Mouse (Mus musculus) lung, embryonic 15.5 days (tissue): Measurements from ENCODE around the gene Dnase1l1. TPM values are rescaled to one million over a fixed set of nuclear protein-coding genes. Genes with fewer than 3 reads are reported as not detected.

Source experiments
- ATAC-seq: fragments of 200-750 bp; cut with Nextera tagmentation; 2 replicates; pipeline ENCODE4 v1.8.0; 2017; ENCODE audit warnings: moderate number of reproducible peaks, borderline replicate concordance; ENCODE audit not compliant: low FRiP score, low TSS enrichment; ENCODE audit errors: extremely low read depth
- H3K27ac ChIP-seq: fragments of 300-500 bp; sonication (generic); 2 replicates; pipeline ENCODE4 v1.5.1; 2015; ENCODE audit warnings: moderate library complexity, mild to moderate bottlenecking, inconsistent platforms
- H3K27me3 ChIP-seq: fragments of 300-500 bp; sonication (generic); 2 replicates; pipeline ENCODE4 v1.6.1; 2015; ENCODE audit warnings: inconsistent platforms
- H3K36me3 ChIP-seq: fragments of 300-500 bp; sonication (generic); 2 replicates; pipeline ENCODE4 v1.6.1; 2015; ENCODE audit warnings: inconsistent platforms
- H3K4me1 ChIP-seq: fragments of 300-500 bp; sonication (generic); 2 replicates; pipeline ENCODE4 v1.6.1; 2015; ENCODE audit warnings: inconsistent platforms
- H3K4me2 ChIP-seq: fragments of 300-500 bp; sonication (generic); 2 replicates; pipeline ENCODE4 v1.6.1; 2015; ENCODE audit warnings: inconsistent platforms, mild to moderate bottlenecking, moderate library complexity
- H3K4me3 ChIP-seq: fragments of 300-500 bp; sonication (generic); 2 replicates; pipeline ENCODE4 v1.5.1; 2015; ENCODE audit warnings: mild to moderate bottlenecking, inconsistent platforms
- H3K9ac ChIP-seq: fragments of 300-500 bp; sonication (generic); 2 replicates; pipeline ENCODE4 v1.6.1; 2015; ENCODE audit warnings: inconsistent platforms
- H3K9me3 ChIP-seq: fragments of 300-500 bp; sonication (generic); 2 replicates; pipeline ENCODE4 v1.6.1; 2016; ENCODE audit warnings: inconsistent platforms
- WGBS: fragments of 180-500 bp; shearing (Covaris S2); methylation state at CpG from one replicate; pipeline ENCODE4 v1.1.7; 2015; 5-methylcytosine and 5-hydroxymethylcytosine counted together
- polyA plus RNA-seq: library from polyadenylated mRNA; unstranded; fragments of >200 nt; fragmentation: Nextera tagmentation; extraction: Ambion mirVana; gene quantifications from 2 replicates; pipeline ENCODE4 v1.2.1, GENCODE M21; 2015

Dnase1l1 gene
- polyA plus RNA-seq, 1 experiment from 2014 or later: 15.8 TPM

DNA sequence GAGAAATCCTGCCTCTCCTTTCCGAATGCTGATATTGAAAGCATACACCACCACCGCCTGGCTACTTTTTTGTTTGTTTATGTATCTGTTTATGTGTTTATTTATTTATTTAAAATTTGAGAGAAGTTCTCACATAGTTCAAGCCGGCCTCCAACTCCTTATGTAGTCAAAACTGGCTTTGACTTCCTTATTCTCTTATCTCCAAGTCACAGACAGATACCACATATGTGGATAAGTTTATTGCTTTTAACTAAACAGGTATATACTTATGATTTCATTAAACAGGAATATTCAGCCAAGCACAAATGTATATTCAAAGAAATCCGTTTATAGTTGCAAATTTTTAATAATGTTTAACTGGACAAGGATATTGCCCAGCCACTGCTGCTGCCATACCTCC, 11.3 kb upstream of the Dnase1l1 start:
- H3K4me3 ChIP-seq: no peak overlapping the region
- H3K9ac ChIP-seq: no peak overlapping the region
- no peaks in the 10 kb centered on the region for H3K27me3 ChIP-seq
- no peak overlapping the region for H3K4me2 ChIP-seq
- H3K9me3 ChIP-seq: no peaks in the 10 kb centered on the region
- H3K27ac ChIP-seq: no peak overlapping the region
- H3K4me1 ChIP-seq: no peaks in the 10 kb centered on the region
- H3K36me3 ChIP-seq: no peaks in the 10 kb centered on the region
- WGBS: 66% methylated on average over 4 of the region's 4 CpGs
- no peak for ATAC-seq

GRCm38 (mm10) chrX:74283092-74283437, 928 bp upstream of the Dnase1l1 start:
- Histone ChIP-seq H3K27ac (peak overlapping the region; percentile 92), H3K9me3 (no peaks in the 10 kb centered on the region), H3K4me2 (peak overlapping the region; percentile 74), H3K27me3 (no peaks in the 10 kb centered on the region), H3K9ac (peak overlapping the region; percentile 64), H3K4me3 (peak overlapping the region; percentile 57), H3K36me3 (no peaks in the 10 kb centered on the region), H3K4me1 (0 out of 2 replicates have a peak, but pooled peaks cover 7% of the 10 kb centered on the region)
- ATAC-seq: no peak; the same call in none of the 2 replicates
- 37% methylated on average over 5 of the region's 5 CpGs for WGBS

- 0 out of 2 replicates have a peak, but pooled peaks cover 7% of the 10 kb centered on the region for H3K4me1 ChIP-seq
- H3K4me3 ChIP-seq: peak overlapping the region; percentile 57
- peak overlapping the region; percentile 92 for H3K27ac ChIP-seq
- H3K36me3 ChIP-seq: no peaks in the 10 kb centered on the region
- H3K27me3 ChIP-seq: no peaks in the 10 kb centered on the region
- peak overlapping the region; percentile 64 for H3K9ac ChIP-seq
- no peaks in the 10 kb centered on the region for H3K9me3 ChIP-seq
- ATAC-seq: peak; percentile 68
- H3K4me2 ChIP-seq: peak overlapping the region; percentile 74
- WGBS: 18% methylated on average over 39 of the region's 39 CpGs
These were observed 406 bp upstream of the Dnase1l1 start for GRCm38 (mm10) chrX:74282395-74283091.

DNA sequence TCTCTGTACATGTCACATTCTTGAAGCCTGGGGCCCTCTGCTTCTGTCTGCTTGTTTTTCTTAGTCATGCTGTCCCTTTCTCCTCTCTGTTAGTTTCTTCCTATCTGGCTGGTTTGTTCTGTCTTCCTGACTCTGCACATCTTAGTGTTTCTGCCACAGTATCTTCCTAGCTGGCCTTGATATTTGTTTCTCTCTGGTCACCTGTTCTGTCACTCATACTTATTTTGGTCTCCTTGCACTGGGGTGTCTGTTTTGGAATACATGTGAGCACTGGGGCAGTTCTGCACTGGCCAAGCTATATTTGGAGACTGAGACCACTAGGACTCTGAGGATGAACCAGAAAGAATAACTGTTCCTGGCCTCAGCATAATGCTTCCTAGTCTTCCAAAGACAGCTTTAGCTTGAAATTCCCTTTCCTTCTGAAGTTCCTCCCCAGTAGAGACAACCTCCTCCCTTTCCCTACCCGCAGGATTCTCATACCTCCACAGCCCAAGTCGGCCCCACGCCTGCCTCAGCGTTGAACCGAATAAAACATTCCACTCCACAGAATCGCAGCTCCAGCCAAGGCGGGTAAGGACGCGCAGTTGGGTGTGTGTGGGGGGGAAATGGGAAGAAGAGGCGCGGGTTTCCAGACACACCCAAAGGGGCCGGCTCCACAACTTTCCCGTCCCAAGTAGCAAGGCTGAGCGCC, 951 bp downstream of the Dnase1l1 start:
- Histone ChIP-seq H3K9me3 (no peaks in the 10 kb centered on the region), H3K4me3 (peak overlapping the region; percentile 57), H3K36me3 (no peaks in the 10 kb centered on the region), H3K27me3 (no peaks in the 10 kb centered on the region), H3K4me1 (0 out of 2 replicates have a peak, but pooled peaks cover 7% of the 10 kb centered on the region), H3K9ac (peak overlapping the region; percentile 49), H3K4me2 (peak overlapping the region; percentile 74), H3K27ac (peak overlapping the region; percentile 92)
- ATAC-seq: no peak
- WGBS: 9% methylated on average over 14 of the region's 14 CpGs

GRCm38 (mm10) chrX:74277916-74278315, 4.2 kb downstream of the Dnase1l1 start:
- Histone ChIP-seq H3K4me3 (no peak overlapping the region), H3K27ac (no peak overlapping the region), H3K4me1 (no peaks in the 10 kb centered on the region), H3K9ac (no peak overlapping the region), H3K36me3 (no peaks in the 10 kb centered on the region), H3K9me3 (no peaks in the 10 kb centered on the region), H3K27me3 (no peaks in the 10 kb centered on the region), H3K4me2 (no peak overlapping the region)
- WGBS: 75% methylated on average over 8 of the region's 8 CpGs
- no peak for ATAC-seq

DNA sequence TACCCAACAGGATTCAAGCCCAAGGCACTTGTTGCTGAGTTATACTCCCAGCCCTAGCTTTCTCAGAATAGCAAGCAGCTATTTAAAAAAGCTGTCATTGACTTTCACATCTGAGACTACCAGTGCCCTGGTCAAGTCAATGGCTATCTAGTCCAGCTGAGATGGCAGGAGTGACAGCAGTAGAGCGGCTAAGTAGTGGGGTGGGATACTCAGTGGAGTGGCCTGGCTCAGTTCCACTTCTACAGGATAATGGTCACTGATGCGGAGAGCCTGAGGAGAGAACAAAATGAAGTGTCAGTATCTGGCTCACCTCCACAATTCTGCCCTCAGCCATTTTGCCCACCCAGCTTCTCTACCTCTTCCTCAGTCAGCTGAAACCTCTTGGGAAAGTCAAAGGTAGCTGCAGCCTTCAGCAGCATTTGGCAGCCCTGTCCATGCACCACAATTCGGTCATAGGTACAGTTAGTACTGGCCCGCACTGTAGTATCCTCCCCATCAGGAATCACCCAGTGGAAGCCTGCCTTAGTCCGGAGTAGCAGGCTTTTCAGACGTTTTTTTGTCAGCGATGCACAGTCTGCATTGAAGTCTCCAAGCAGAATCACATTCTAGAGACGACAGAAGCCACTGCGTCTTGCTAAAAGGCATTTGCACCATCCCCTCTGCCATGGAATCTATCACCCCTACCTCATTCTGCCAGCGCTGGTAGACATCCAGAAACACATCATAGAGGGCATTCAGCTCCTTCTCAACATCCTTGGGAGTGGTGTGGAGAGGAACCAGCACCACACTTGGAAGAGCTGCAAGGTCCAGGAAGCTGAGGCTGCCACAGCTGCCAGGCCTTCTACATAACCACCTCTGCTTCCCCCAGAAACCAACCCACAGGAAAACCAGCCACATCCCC, 8.5 kb downstream of the Dnase1l1 start:
- H3K9ac ChIP-seq: no peak overlapping the region
- H3K27ac ChIP-seq: 0 out of 2 replicates have a peak overlapping the region, but pooled peaks have one; percentile 10
- peaks cover 3% of the 10 kb centered on the region; the same call in 1 of the 2 replicates for H3K4me1 ChIP-seq
- 26% methylated on average over 10 of the region's 10 CpGs for WGBS
- 0 out of 2 replicates have a peak, but pooled peaks cover 4% of the 10 kb centered on the region for H3K36me3 ChIP-seq
- H3K4me2 ChIP-seq: no peak overlapping the region
- ATAC-seq: no peak
- no peaks in the 10 kb centered on the region for H3K27me3 ChIP-seq
- H3K4me3 ChIP-seq: no peak overlapping the region
- no peaks in the 10 kb centered on the region for H3K9me3 ChIP-seq

GRCm38 (mm10) chrX:74270902-74271551, 11.1 kb downstream of the Dnase1l1 start:
- Histone ChIP-seq H3K9ac (peak overlapping the region; percentile 77), H3K27me3 (no peaks in the 10 kb centered on the region), H3K4me2 (peak overlapping the region; percentile 50), H3K9me3 (no peaks in the 10 kb centered on the region), H3K36me3 (0 out of 2 replicates have a peak, but pooled peaks cover 4% of the 10 kb centered on the region), H3K4me1 (peaks cover 3% of the 10 kb centered on the region; the same call in 1 of the 2 replicates), H3K27ac (peak overlapping the region; percentile 70), H3K4me3 (peak overlapping the region; percentile 51)
- ATAC-seq: no peak
- WGBS: 13% methylated on average over 27 of the region's 27 CpGs

GRCm38 (mm10) chrX:74270062-74270901, 11.9 kb downstream of the Dnase1l1 start, which contains the start of gene Rpl10:
Gene Rpl10 (plus strand): TSS chrX:74270812.
- H3K9me3 ChIP-seq: no peaks in the 10 kb centered on the region
- WGBS: 13% methylated on average over 42 of the region's 42 CpGs
- peak within 1 kb of the TSS; percentile 55 for H3K4me2 ChIP-seq
- H3K27ac ChIP-seq: peak within 1 kb of the TSS; percentile 96
- H3K4me3 ChIP-seq: peak within 1 kb of the TSS; percentile 51
- H3K27me3 ChIP-seq: no peaks in the 10 kb centered on the region
- 0 out of 2 replicates have a peak, but pooled peaks cover 4% of the 10 kb centered on the region for H3K36me3 ChIP-seq
- H3K9ac ChIP-seq: peak within 1 kb of the TSS; percentile 77
- peaks cover 3% of the 10 kb centered on the region; the same call in 1 of the 2 replicates for H3K4me1 ChIP-seq
- peak; percentile 94 for ATAC-seq

DNA sequence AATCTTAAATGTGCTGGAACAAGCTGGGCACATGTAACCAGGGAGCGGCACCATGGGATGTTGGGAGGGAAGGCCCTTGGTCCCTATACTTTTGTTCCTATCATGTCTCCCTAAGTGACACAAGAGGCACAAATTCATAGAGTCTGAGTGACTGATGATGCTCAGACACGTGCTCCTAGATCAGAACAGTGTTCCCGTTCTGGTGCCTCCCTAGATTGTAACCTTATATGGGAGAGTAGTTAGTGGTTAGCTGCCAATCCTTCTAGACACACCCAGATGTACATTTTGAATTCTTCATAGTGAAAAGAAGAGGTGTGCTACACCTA, 12.4 kb downstream of the Dnase1l1 start:
- Histone ChIP-seq H3K4me3 (peak overlapping the region; percentile 51), H3K36me3 (0 out of 2 replicates have a peak, but pooled peaks cover 4% of the 10 kb centered on the region), H3K4me2 (peak overlapping the region; percentile 55), H3K27ac (peak overlapping the region; percentile 96), H3K9me3 (no peaks in the 10 kb centered on the region), H3K27me3 (no peaks in the 10 kb centered on the region), H3K9ac (peak overlapping the region; percentile 48), H3K4me1 (peaks cover 3% of the 10 kb centered on the region; the same call in 1 of the 2 replicates)
- peak; percentile 35 for ATAC-seq
- WGBS: 19% methylated on average over 3 of the region's 3 CpGs

DNA sequence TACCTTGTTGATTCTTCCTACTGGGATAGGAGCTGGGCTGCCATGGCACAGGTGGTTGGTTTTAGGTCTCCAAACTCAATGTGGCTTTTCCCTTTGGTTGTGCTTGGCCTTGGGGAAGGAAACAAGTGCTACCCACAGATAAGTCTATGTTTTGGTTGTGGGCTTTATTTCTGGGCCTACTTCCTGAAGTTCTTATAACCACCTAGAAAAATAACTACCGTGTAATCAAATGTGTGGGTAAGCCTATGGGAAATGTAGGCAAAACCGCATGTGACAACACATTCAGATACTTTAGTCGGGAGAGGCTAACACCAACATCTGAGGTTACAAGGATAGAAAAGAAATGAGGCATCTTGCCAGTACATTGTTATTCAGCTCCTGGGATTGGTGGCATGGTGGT, 24.4 kb downstream of the Dnase1l1 start:
- no peak overlapping the region for H3K27ac ChIP-seq

More for the DNA sequence above, 24.4 kb downstream of the Dnase1l1 start:
- peaks cover 4% of the 10 kb centered on the region; the same call in 1 of the 2 replicates for H3K4me1 ChIP-seq
- no peaks in the 10 kb centered on the region for H3K9me3 ChIP-seq
- H3K9ac ChIP-seq: no peak overlapping the region
- H3K4me3 ChIP-seq: no peak overlapping the region
- no peak overlapping the region for H3K4me2 ChIP-seq
- WGBS: 87% methylated on average over 3 of the region's 3 CpGs
- no peaks in the 10 kb centered on the region for H3K27me3 ChIP-seq
- H3K36me3 ChIP-seq: 0 out of 2 replicates have a peak, but pooled peaks cover 5% of the 10 kb centered on the region
- no peak for ATAC-seq
